Mouse (Mus musculus) lung, adult 2 months (tissue): ENCODE measurements around the gene Babam2.

Experiments used
- CTCF ChIP-seq: fragments of 200-500 bp; IDR thresholded peaks from 2 replicates; pipeline ENCODE4 v1.5.1; 2011; ENCODE audit warnings: mild to moderate bottlenecking, low read length, control low read depth; ENCODE audit not compliant: insufficient read depth
- POLR2A ChIP-seq: fragments of 200-500 bp; IDR thresholded peaks from 2 replicates; pipeline ENCODE4 v1.6.1; 2011; ENCODE audit warnings: low read depth, mild to moderate bottlenecking, control low read depth, low read length, borderline replicate concordance; ENCODE audit errors: extremely low read depth

GRCm38 (mm10) chr5:32001266-32001665 is 303.8 kb downstream of the Babam2 start:
- TF ChIP-seq POLR2A (no peak), CTCF (no peak)
